Mouse (Mus musculus) cerebellum, adult 8-10 months (tissue): ENCODE data around the gene Dnajc12.
"Not testable (repeated sequence)": the region's sequence is repeated elsewhere in the genome, so short reads cannot be mapped to it uniquely, and the experiment has no call there.

Source experiments
- DNase-seq: peaks from one replicate; pipeline ENCODE4 v3.0.0; 2022

The Dnajc12 gene

DNA sequence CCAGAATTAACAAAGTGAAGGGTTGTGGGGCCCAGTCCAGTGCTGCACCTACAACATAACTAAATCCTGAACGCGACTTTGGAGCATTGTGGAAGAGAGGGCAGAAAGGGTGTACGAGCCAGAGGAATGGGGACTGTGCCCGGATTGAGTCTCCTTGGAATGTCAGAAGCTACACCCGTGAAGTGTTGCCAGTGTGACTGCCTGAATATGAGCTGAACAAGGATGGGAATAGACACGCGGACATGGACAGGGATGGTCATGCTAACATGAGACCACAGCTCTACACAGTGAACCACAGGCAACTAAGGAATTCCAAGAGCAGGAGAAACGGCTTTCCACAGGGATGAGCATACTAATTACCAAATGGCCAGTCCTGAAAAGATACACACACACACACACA lies 49.9 kb downstream of the Dnajc12 start:
- DNase-seq: no peak

DNA sequence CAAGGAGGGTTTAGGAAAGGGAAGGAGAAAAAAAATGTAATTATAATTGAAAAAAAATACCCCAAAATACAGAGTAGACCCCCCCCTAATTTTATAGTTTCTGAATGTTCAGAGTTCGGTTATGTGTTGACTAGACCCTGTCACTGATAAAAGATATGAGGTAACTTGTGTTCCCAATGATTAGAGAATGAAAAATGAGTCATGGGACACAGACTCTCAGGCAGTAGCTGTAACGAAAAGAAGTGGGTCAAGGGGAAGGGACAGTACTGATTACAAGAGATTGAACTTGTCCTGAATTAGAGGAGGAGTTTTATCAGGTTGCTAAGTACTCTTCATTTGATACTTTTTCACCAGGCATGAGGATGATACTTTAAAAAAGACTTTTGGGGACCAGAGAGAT lies 50.6 kb downstream of the Dnajc12 start:
- no peak for DNase-seq

- DNase-seq: no peak
Measured at GRCm38 (mm10) chr10:63438736-63439262, 56.6 kb downstream of the Dnajc12 start.

- no peak for DNase-seq
Measured at GRCm38 (mm10) chr10:63439694-63440228, 57.5 kb downstream of the Dnajc12 start.

DNA sequence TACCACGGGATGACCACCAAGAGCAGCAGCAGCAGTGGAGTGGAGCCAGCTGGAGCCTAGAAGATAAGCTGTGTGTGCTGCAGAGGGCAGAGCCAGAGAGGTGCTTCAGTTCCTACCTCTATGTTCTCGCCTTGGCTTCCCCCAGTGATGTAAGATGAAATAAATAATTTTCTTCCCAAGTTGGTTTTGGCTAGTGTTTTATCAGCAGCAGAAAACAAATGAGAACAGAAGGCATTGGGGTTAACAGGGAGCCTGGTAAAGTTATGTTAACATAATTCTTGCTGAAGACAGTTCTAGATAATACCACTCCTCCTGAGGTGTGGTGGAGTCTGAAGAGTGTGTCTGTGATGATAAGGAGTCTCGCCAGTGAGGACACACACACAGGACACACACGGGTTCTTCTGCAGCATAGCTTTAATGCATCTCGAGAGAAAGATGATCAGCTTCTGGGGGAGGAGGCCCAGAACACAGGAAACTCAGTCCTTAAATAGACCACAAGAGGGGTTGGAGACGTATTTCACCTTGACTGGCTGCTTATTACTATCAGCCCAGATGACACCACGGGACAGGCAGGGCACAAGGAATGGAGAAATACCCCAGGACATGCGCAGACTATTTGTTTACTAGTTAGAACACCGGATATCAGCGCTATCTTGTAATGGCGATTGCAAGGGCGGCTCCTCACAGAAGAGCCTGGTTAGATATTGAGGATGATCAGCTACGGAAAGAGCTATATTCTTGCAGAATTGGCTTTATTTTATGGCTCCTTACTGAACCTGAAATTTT lies 62.6 kb downstream of the Dnajc12 start:
- not testable (repeated sequence) for DNase-seq

DNA sequence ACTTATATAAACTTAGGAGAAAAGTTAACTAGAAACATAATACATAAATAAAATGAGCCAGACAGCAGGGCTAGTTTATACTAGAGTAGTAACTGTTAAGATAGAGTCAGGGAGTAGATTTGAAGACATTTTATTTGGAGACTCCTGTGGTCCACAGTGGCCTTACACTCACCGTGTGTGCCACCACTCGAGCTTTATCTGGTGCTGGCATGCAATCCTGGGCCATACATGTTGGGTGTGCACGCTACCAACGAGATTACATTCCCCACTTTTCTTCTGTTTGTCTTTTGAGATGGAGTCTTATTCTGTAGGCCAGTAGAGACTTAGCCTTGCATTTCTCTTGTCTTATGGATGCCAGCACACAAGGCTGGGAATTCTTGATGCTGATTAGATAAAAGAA lies 71.7 kb downstream of the Dnajc12 start:
- no peak for DNase-seq

GRCm38 (mm10) chr10:63455110-63455878 lies 73.1 kb downstream of the Dnajc12 start:
- DNase-seq: no peak

- DNase-seq: no peak
Measured at GRCm38 (mm10) chr10:63457292-63458128, 75.3 kb downstream of the Dnajc12 start.
